Mouse (Mus musculus) liver, adult 2 months (tissue): ENCODE measurements around the gene Rhox2b.
"Not testable (repeated sequence)": the region's sequence is repeated elsewhere in the genome, so short reads cannot be mapped to it uniquely, and the experiment has no call there.

Source experiments
- CTCF ChIP-seq: fragments of 200-500 bp; IDR thresholded peaks from 2 replicates; pipeline ENCODE4 v1.5.1; 2011; ENCODE audit warnings: low read depth, low read length, control low read depth
- POLR2A ChIP-seq: fragments of 200-500 bp; IDR thresholded peaks from 2 replicates; pipeline ENCODE4 v1.6.1; 2011; ENCODE audit warnings: low read length, control low read depth; ENCODE audit not compliant: insufficient read depth; ENCODE audit errors: extremely low read depth

- not testable (repeated sequence) for TF ChIP-seq CTCF, POLR2A
Observed at GRCm38 (mm10) chrX:37453380-37453779, 41.5 kb downstream of the Rhox2b start, which contains the start of gene Rhox2c.
